Comparison of ENCODE assay signal across 9 mouse cellular contexts in genomic region chr1:150920276-150920675, GRCm38 (mm10).
DNase-seq lines count a peak whose midpoint lies in the region; ATAC-seq lines count a peak whose summit lies in the region.
"Had no signal": no experiment of that assay in that cellular context is flagged by ENCODE, and none has a peak within 500 bp of the region (broad histone marks: within the 10 kb centered on the region; RNA-seq: fewer than 3 reads in every experiment).

No protein-coding gene starts in this region.

- no peak overlapping the region for H3K27ac ChIP-seq in limb, embryonic 13.5 days

- DNase-seq in ovary, postnatal 14 days (ENCODE audit: low spot score): peak; percentile 38
- DNase-seq in ovary, adult 18-20 months (ENCODE audit: low spot score): no peak
- peak; percentile 23 for DNase-seq in adrenal gland, adult 2 months
- peak; percentile 85 for DNase-seq in embryo, embryonic 10.5 days (ENCODE audit: low spot score)
- DNase-seq in kidney, adult 8-10 months: peak; percentile 23 to 63
- DNase-seq in right cerebral cortex, postnatal 14 days: peak; percentile 77

- no peak overlapping the region for H3K4me3 ChIP-seq in limb, embryonic 13.5 days
- H3K4me3 ChIP-seq: myocyte had no signal

- no peaks in the 10 kb centered on the region for H3K36me3 ChIP-seq in limb, embryonic 13.5 days

- no peaks in the 10 kb centered on the region for H3K27me3 ChIP-seq in limb, embryonic 13.5 days

- ATAC-seq in limb, embryonic 13.5 days (ENCODE audit: low FRiP score, low read depth): peak; percentile 24; the same call in 1 of the 2 replicates
- ATAC-seq in activated CD4-positive, CD25-positive, alpha-beta regulatory T cell, adult 4 months: no peak

- WGBS in limb, embryonic 13.5 days: 43% methylated on average over 6 of the region's 6 CpGs

- no peaks in the 10 kb centered on the region for H3K9me3 ChIP-seq in limb, embryonic 13.5 days

- H3K4me1 ChIP-seq in limb, embryonic 13.5 days: peaks cover 15% of the 10 kb centered on the region

- H3K9ac ChIP-seq in limb, embryonic 13.5 days: no peak overlapping the region

- no peak overlapping the region for H3K4me2 ChIP-seq in limb, embryonic 13.5 days (replicated peaks)
